8 mouse cellular contexts compared by ENCODE assay signal in the genomic region with DNA sequence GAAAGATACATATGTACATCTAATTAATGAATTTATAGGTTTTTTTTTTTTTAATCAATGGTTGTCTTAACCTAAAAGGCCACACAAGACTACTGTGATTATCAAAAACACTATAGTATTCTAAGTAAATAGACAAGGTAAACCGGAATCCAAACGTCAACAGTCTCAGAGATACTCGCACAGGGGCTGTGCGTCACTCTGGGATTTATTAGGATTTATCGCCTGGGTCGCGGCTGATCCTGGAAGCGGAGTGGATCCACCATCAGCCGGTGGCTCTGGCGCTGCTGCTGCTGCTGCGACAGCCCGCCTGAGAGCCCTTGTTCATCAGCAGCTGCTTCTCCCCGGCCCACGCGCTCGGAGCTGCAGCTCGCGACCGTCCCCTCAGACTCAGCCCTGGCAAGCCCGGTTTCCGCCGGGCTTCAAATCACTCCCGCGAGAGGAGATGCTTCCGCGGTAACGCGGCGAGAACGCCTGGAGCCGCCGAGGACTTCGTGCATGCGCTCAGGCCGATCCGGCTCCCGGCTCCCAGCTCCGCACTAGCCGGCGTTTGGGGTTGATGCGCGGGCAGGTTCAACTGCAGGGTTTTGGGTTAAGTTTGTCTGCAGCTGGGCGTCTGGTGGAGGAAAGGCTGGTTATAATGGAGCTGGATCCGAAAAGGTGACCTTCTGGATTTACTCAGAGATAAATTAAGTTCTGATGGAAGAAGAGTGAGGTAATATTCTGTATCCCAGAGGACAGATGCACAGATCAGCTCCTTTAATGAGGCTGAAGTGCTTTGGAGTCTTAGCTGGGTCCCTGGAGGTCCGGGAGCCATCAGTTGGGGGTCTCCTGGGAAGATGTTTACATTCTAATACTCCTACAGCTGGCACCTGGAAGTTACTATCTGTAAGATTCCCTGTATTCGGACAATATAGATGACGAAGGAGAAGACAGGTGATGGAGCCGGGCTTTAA. TPM values are rescaled to one million over a fixed set of nuclear protein-coding genes. Genes with fewer than 3 reads are reported as not detected.
DNase-seq lines count a peak whose midpoint lies in the region; ATAC-seq lines count a peak whose summit lies in the region.

No protein-coding gene starts in this region.

- peak; percentile 99 for ATAC-seq in inflammation-experienced regulatory T-cells, adult 6 months
- ATAC-seq in megakaryocyte, adult 5-6 weeks (ENCODE audit: poor library complexity, severe bottlenecking) = peak; percentile 97

- DNase-seq in ZHBTc4 (ENCODE audit: low read depth, low spot score) = peak; percentile 94
- peak; percentile 87 for DNase-seq in embryo, embryonic 10 days (ENCODE audit: low spot score)
- DNase-seq in gastrocnemius, postnatal 25 days = peak; percentile 73
- DNase-seq in left cerebral cortex, adult 9 months (ENCODE audit: low spot score in 2 of 2) = peak; percentile 46 to 77
- peak; percentile 88 for DNase-seq in right cerebral cortex, adult 18-20 months
- DNase-seq in urinary bladder, adult 18-20 months (ENCODE audit: low spot score in 2 of 2) = peak; percentile 67 to 76

RNA-seq across cellular contexts. Expression of a gene that starts 10.7 kb away (rescaled TPM):
- total RNA-seq in gastrocnemius, postnatal 25 days (2021) = under 1 TPM in 1 of 2 experiments, not detected in 1; 0.21 TPM
- under 1 TPM in 2 of 3 experiments, not detected in 1; 0.20 to 0.26 TPM for polyA plus RNA-seq in inflammation-experienced regulatory T-cells, adult 6 months (2017; shearing (Covaris generic))
- total RNA-seq in megakaryocyte, adult 5-6 weeks (2015) = 29.8 and 31.3 TPM in 2 replicates
- 25.1 and 32.3 TPM in 2 replicates for total RNA-seq in megakaryocyte, adult 5-6 weeks (2017)

RNA-seq across cellular contexts. Expression of a gene that starts 13.4 kb away (rescaled TPM):
- total RNA-seq in gastrocnemius, postnatal 25 days (2021) = 10 to 100 TPM; 26.6 to 27.4 TPM
- 10 to 100 TPM; 64.3 to 71.7 (median 67.1) TPM for polyA plus RNA-seq in inflammation-experienced regulatory T-cells, adult 6 months (2017; shearing (Covaris generic))
- total RNA-seq in megakaryocyte, adult 5-6 weeks (2015) = 81.7 and 82.1 TPM in 2 replicates
- total RNA-seq in megakaryocyte, adult 5-6 weeks (2017) = 93.8 and 106 TPM in 2 replicates

Comparison
In these comparisons a context has a peak if more than half of its experiments do, and no peak if none do; other contexts are left out.
1. Peak in every context shown above with its lines: DNase-seq and ATAC-seq.
2. RNA of a gene that starts 10.7 kb away (total RNA-seq): 25.1 to 32.3 TPM in megakaryocyte, adult 5-6 weeks; 0.21 TPM in gastrocnemius, postnatal 25 days; every median in the first group is over 10 times any median in the second.